Mouse (Mus musculus): ENCODE measurements at regions not wholly inside any gene's neighbourhood (a gene's known extent, or its start where the extent isn't known, plus 50 kb on each side); places are given as distances from the start of the nearest gene placed in this dataset.

DNA sequence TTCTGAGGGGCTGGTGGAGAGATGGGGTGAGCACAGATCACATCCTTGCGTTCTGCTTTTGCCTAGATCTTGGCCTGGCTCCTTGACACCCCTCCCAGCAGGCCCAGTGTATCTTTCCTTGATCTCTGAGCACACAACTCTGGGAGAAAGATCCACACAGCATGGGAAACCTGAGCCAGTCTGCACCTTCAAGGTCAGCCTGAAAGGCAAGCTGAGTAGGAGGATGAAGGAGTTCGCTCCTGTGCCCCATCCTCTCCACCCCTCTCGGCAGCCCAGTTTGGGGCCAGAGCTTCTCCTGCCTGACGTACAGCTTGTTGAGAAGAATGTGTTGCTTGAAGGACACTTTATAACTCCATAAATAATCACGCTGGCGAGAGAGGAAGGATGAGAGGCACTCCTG, 61.7 kb upstream of the Lrfn2 start:
- H3K27me3 ChIP-seq (ENCODE audit: low read depth, poor library complexity, severe bottlenecking), result no peaks in the 10 kb centered on the region
- no peak overlapping the region for H3K27ac ChIP-seq
- WGBS, result 53% methylated on average over 6 of the region's 6 CpGs

DNA sequence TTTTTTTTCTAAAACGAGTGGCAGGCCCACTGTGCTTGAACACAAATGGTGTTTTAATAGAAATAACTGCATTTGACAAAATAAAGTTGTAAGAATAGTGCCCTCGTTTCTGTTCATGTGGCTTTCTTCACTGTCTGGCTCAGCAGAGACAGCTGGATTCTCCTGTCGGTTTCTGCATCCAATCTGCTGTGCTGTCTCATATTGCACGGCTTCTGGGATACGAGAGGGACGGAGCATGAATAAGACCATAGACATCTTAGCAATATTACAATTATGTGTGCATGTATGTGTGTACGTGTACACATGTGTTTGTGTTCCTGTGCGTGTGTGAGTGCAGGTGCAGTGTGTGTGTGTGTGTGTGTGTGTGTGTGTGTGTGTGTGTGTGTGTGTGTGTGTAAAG, 54.7 kb upstream of the Lrfn2 start:
- H3K4me3 ChIP-seq, result no peak overlapping the region
- H3K36me3 ChIP-seq, result no peaks in the 10 kb centered on the region
- H3K27me3 ChIP-seq (ENCODE audit: low read depth, poor library complexity, severe bottlenecking), result no peaks in the 10 kb centered on the region
- H3K9me3 ChIP-seq (replicated peaks), result no peaks in the 10 kb centered on the region
- no peak overlapping the region for H3K27ac ChIP-seq
- DNase-seq (ENCODE audit: low spot score), result no peak
- no peaks in the 10 kb centered on the region for H3K4me1 ChIP-seq
- 80% methylated on average over 8 of the region's 8 CpGs for WGBS

More for the DNA sequence above, 61.7 kb upstream of the Lrfn2 start:
- H3K9me3 ChIP-seq (replicated peaks), result no peaks in the 10 kb centered on the region
- H3K36me3 ChIP-seq, result no peaks in the 10 kb centered on the region
- no peaks in the 10 kb centered on the region for H3K4me1 ChIP-seq
- H3K4me3 ChIP-seq, result no peak overlapping the region
- DNase-seq (ENCODE audit: low spot score), result no peak

DNA sequence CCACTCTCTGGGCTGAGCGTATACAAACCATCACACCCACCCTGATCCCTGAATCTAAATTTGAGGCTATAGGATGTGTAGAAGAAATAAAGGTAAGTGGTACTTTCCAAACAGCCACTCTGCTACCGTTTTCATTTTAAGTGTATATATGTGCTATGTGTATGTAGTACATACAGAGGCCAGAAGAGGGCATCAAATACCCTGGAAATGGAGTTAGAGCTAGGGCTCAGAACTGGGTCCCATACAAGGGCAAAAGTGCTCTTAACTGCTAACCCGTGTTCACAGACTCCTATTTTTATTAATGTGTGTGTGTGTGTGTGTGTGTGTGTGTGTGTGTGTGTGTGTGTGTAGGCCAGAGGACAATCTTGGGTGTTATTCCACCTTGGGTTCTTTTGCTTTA, 51.6 kb upstream of the Lrfn2 start:
- DNase-seq (ENCODE audit: low spot score), result no peak
- no peaks in the 10 kb centered on the region for H3K36me3 ChIP-seq
- 85% methylated on average over 3 of the region's 3 CpGs for WGBS
- H3K9me3 ChIP-seq (replicated peaks), result no peaks in the 10 kb centered on the region
- no peaks in the 10 kb centered on the region for H3K4me1 ChIP-seq
- H3K4me3 ChIP-seq, result no peak overlapping the region
- H3K27me3 ChIP-seq (ENCODE audit: low read depth, poor library complexity, severe bottlenecking), result no peaks in the 10 kb centered on the region
- no peak overlapping the region for H3K27ac ChIP-seq

DNA sequence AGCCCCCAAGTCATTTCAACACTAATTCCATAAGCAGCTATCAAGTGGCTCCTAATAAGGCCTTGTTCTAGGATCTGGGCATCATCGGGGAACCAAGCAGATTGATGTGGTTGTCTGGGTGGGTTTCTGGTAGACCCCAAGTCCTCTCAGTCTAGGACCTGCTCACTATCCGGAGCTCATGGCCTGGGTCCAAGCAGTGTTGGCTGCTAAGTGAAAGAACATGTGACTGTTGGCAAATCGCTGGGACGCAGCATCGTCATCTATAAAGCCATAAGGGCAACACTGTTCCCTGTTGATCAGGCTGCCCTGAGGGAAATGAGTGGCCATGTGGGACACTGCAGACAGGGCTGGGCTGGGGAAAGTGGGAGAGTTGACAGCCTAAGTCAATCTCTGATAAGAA, 50.2 kb upstream of the Lrfn2 start:
- Histone ChIP-seq H3K4me1 (no peaks in the 10 kb centered on the region), H3K9me3 (replicated peaks) (no peaks in the 10 kb centered on the region), H3K36me3 (no peaks in the 10 kb centered on the region), H3K4me3 (no peak overlapping the region), H3K27ac (no peak overlapping the region), H3K27me3 (ENCODE audit: low read depth, poor library complexity, severe bottlenecking) (no peaks in the 10 kb centered on the region)
- WGBS, result 92% methylated on average over 5 of the region's 5 CpGs
- DNase-seq (ENCODE audit: low spot score), result no peak
